Mouse (Mus musculus): Measurements from ENCODE around the gene Atp5h. TPM values are rescaled to one million over a fixed set of nuclear protein-coding genes. Genes with fewer than 3 reads are reported as not detected.
"Not testable (repeated sequence)": the region's sequence is repeated elsewhere in the genome, so short reads cannot be mapped to it uniquely, and the experiment has no call there.

The Atp5h gene
- total and polyA plus RNA-seq, 2 experiments from 2014 or later: 319 to 951 TPM

DNA sequence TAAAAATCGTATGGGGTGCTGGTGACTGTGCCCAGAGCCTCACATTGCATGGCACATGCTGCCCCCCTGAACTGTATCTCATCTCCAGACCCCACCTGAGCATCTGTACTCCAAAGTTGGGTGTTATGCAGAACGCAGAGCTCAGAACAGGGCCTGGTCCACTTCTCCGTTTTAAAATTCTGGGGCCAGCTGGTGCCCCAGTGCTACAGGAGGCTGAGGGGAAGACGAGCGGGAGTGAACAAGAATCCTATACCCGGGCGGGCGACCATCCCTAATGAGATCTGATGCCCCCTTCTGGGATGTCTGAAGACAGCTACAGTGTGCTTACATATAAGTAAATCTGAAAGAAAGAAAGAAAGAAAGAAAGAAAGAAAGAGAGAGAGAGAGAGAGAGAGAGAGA is 41.2 kb upstream of the Atp5h start:
- H3K27me3 ChIP-seq (ENCODE audit: insufficient read depth, low read length): no peaks in the 10 kb centered on the region
- no peak overlapping the region for H3K9ac ChIP-seq (replicated peaks; ENCODE audit: low read length, poor library complexity, severe bottlenecking)
- H3K4me2 ChIP-seq (ENCODE audit: low read depth, low read length, poor library complexity, severe bottlenecking): no peak overlapping the region
- WGBS: 16% methylated on average over 8 of the region's 8 CpGs
- DNase-seq (ENCODE audit: low spot score): no peak
- H3K4me3 ChIP-seq (ENCODE audit: low read depth, low read length): no peak overlapping the region
- H3K36me3 ChIP-seq (ENCODE audit: insufficient read depth, low read length): no peaks in the 10 kb centered on the region
- no peak overlapping the region for H3K27ac ChIP-seq (ENCODE audit: low read depth, low read length)
- no peak for TF ChIP-seq CTCF (IDR thresholded peaks at IDR 0.05)
- H3K9me3 ChIP-seq (ENCODE audit: low read length): no peaks in the 10 kb centered on the region
- H3K4me1 ChIP-seq (ENCODE audit: insufficient read depth, low read length): no peaks in the 10 kb centered on the region
- ATAC-seq (ENCODE audit: low FRiP score): no peak

DNA sequence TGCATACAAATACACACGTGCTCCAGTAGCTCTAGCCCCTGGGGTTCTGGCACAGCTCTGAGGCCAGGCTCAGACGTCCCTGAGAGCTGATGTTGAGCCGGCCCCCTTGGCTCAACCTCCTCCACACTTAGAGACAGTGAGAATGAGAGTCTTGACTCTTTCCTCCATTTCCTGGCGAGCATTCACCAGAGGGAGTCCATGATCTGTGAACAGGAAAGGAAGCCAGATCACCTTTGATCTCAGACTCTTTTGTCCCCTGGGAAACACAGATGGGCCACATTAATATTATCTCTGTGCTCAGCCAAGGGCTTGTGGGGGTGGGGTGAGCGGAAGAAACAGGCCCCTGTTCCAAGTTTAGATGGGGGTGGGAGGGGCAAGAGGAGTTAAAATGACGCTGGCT is 37.6 kb upstream of the Atp5h start:
- no peak overlapping the region for H3K4me3 ChIP-seq (ENCODE audit: low read depth, low read length)
- 32% methylated on average over 6 of the region's 6 CpGs for WGBS
- no peak overlapping the region for H3K27ac ChIP-seq (ENCODE audit: low read depth, low read length)
- H3K4me2 ChIP-seq (ENCODE audit: low read depth, low read length, poor library complexity, severe bottlenecking): no peak overlapping the region
- no peak for ATAC-seq (ENCODE audit: low FRiP score)
- no peak for TF ChIP-seq CTCF (IDR thresholded peaks at IDR 0.05)
- no peak for DNase-seq (ENCODE audit: low spot score)
- H3K9me3 ChIP-seq (ENCODE audit: low read length): no peaks in the 10 kb centered on the region
- no peaks in the 10 kb centered on the region for H3K4me1 ChIP-seq (ENCODE audit: insufficient read depth, low read length)
- H3K9ac ChIP-seq (replicated peaks; ENCODE audit: low read length, poor library complexity, severe bottlenecking): no peak overlapping the region
- no peaks in the 10 kb centered on the region for H3K27me3 ChIP-seq (ENCODE audit: insufficient read depth, low read length)
- no peaks in the 10 kb centered on the region for H3K36me3 ChIP-seq (ENCODE audit: insufficient read depth, low read length)

- Histone ChIP-seq H3K36me3 (ENCODE audit: insufficient read depth, low read length) (no peaks in the 10 kb centered on the region), H3K9ac (replicated peaks; ENCODE audit: low read length, poor library complexity, severe bottlenecking) (no peak overlapping the region), H3K27me3 (ENCODE audit: insufficient read depth, low read length) (no peaks in the 10 kb centered on the region), H3K9me3 (ENCODE audit: low read length) (no peaks in the 10 kb centered on the region), H3K27ac (ENCODE audit: low read depth, low read length) (no peak overlapping the region), H3K4me2 (ENCODE audit: low read depth, low read length, poor library complexity, severe bottlenecking) (no peak overlapping the region), H3K4me3 (ENCODE audit: low read depth, low read length) (no peak overlapping the region), H3K4me1 (ENCODE audit: insufficient read depth, low read length) (no peaks in the 10 kb centered on the region)
- WGBS: 86% methylated on average over 5 of the region's 5 CpGs
- TF ChIP-seq CTCF (IDR thresholded peaks at IDR 0.05): no peak
- ATAC-seq (ENCODE audit: low FRiP score): no peak
- no peak for DNase-seq (ENCODE audit: low spot score)
These were observed 36.4 kb upstream of the Atp5h start for GRCm38 (mm10) chr11:115456182-115456581.

- Histone ChIP-seq H3K4me1 (ENCODE audit: insufficient read depth, low read length) (no peaks in the 10 kb centered on the region), H3K4me3 (ENCODE audit: low read depth, low read length) (no peak overlapping the region), H3K27me3 (ENCODE audit: insufficient read depth, low read length) (no peaks in the 10 kb centered on the region), H3K36me3 (ENCODE audit: insufficient read depth, low read length) (no peaks in the 10 kb centered on the region), H3K27ac (ENCODE audit: low read depth, low read length) (no peak overlapping the region), H3K9me3 (ENCODE audit: low read length) (no peaks in the 10 kb centered on the region), H3K9ac (replicated peaks; ENCODE audit: low read length, poor library complexity, severe bottlenecking) (no peak overlapping the region), H3K4me2 (ENCODE audit: low read depth, low read length, poor library complexity, severe bottlenecking) (no peak overlapping the region)
- 84% methylated on average over 15 of the region's 15 CpGs for WGBS
- ATAC-seq (ENCODE audit: low FRiP score) (no peak), DNase-seq (ENCODE audit: low spot score) (no peak)
- TF ChIP-seq CTCF (IDR thresholded peaks at IDR 0.05): 0 out of 2 replicates have a peak, but pooled peaks have one; percentile 8
These were observed 35.9 kb upstream of the Atp5h start for GRCm38 (mm10) chr11:115455619-115456018.

GRCm38 (mm10) chr11:115454822-115455221 is 35.1 kb upstream of the Atp5h start:
- not testable (repeated sequence) for H3K9ac ChIP-seq (replicated peaks; ENCODE audit: low read length, poor library complexity, severe bottlenecking); ATAC-seq (ENCODE audit: low FRiP score); H3K4me3 ChIP-seq (ENCODE audit: low read depth, low read length); H3K27ac ChIP-seq (ENCODE audit: low read depth, low read length); H3K27me3 ChIP-seq (ENCODE audit: insufficient read depth, low read length); DNase-seq (ENCODE audit: low spot score); H3K36me3 ChIP-seq (ENCODE audit: insufficient read depth, low read length); H3K9me3 ChIP-seq (ENCODE audit: low read length); H3K4me2 ChIP-seq (ENCODE audit: low read depth, low read length, poor library complexity, severe bottlenecking); H3K4me1 ChIP-seq (ENCODE audit: insufficient read depth, low read length)
- WGBS: 77% methylated on average over 6 of the region's 6 CpGs

- TF ChIP-seq CTCF (IDR thresholded peaks at IDR 0.05): no peak
- DNase-seq (ENCODE audit: low spot score): no peak
- Histone ChIP-seq H3K27ac (ENCODE audit: low read depth, low read length) (no peak overlapping the region), H3K27me3 (ENCODE audit: insufficient read depth, low read length) (no peaks in the 10 kb centered on the region), H3K4me1 (ENCODE audit: insufficient read depth, low read length) (no peaks in the 10 kb centered on the region), H3K4me3 (ENCODE audit: low read depth, low read length) (no peak overlapping the region), H3K9ac (replicated peaks; ENCODE audit: low read length, poor library complexity, severe bottlenecking) (no peak overlapping the region), H3K36me3 (ENCODE audit: insufficient read depth, low read length) (no peaks in the 10 kb centered on the region), H3K9me3 (ENCODE audit: low read length) (no peaks in the 10 kb centered on the region), H3K4me2 (ENCODE audit: low read depth, low read length, poor library complexity, severe bottlenecking) (no peak overlapping the region)
- 64% methylated on average over 4 of the region's 4 CpGs for WGBS
- ATAC-seq (ENCODE audit: low FRiP score): no peak
These were observed 33.5 kb upstream of the Atp5h start for GRCm38 (mm10) chr11:115453306-115453705.

Measured in midbrain, postnatal 0 days (tissue).